Mouse (Mus musculus): ENCODE measurements around the gene Samd3.

DNA sequence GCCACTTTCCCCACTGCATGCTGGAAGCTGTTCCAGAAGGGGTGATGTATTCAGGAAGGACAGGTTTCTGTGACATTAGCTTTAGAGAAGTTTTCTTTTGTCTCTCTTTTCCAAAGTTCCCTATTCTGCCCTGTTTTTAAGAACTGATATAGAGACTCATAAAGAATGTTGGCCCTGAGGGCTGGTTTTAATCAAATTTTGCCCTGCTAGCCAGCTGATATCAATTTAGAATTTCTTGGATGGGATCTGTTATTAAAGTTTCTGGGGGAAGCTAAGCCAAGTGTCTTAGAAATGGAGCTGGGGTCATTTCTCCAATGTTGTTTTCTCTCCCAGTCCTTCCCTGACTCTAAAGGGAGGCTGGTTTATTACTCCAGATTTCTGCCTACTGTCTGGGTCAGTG is 38.7 kb upstream of the Samd3 start:
- TF ChIP-seq CTCF (IDR thresholded peaks at IDR 0.05; ENCODE audit: insufficient read depth, low read length) = no peak
- TF ChIP-seq POLR2A (IDR thresholded peaks at IDR 0.05; ENCODE audit: borderline replicate concordance, extremely low read depth, low read depth, low read length) = no peak
